Comparison of ENCODE assay signal across 15 mouse cellular contexts in genomic region chr4:118239960-118240689, GRCm38 (mm10). TPM values are rescaled to one million over a fixed set of nuclear protein-coding genes. Genes with fewer than 3 reads are reported as not detected.
DNase-seq lines count a peak whose midpoint lies in the region; ATAC-seq and TF ChIP-seq lines count a peak whose summit lies in the region.
"Had no signal": no experiment of that assay in that cellular context is flagged by ENCODE, and none has a peak within 500 bp of the region (broad histone marks: within the 10 kb centered on the region; RNA-seq: fewer than 3 reads in every experiment).

No protein-coding gene starts in this region.

- ATAC-seq in kidney, postnatal 0 days (replicated peaks; ENCODE audit: low FRiP score, low read depth) = peak; percentile 66
- peak; percentile 55; the same call in 1 of the 2 replicates for ATAC-seq in liver, embryonic 14.5 days (ENCODE audit: insufficient read depth)
- ATAC-seq: midbrain, embryonic 13.5 days had no signal

- H3K27ac ChIP-seq in kidney, postnatal 0 days = 0 out of 2 replicates have a peak overlapping the region, but pooled peaks have one; percentile 47
- H3K27ac ChIP-seq in liver, embryonic 14.5 days = no peak overlapping the region
- H3K27ac ChIP-seq: heart, embryonic 13.5 days; hindbrain, embryonic 14.5 days; limb, embryonic 13.5 days; midbrain, embryonic 13.5 days; neural tube, embryonic 12.5 days had no signal

- no peak for TF ChIP-seq EP300 in liver, embryonic 14.5 days (IDR thresholded peaks at IDR 0.05; ENCODE audit: low read depth)

- no peaks in the 10 kb centered on the region for H3K27me3 ChIP-seq in kidney, postnatal 0 days (ENCODE audit: insufficient read depth, low read length)
- H3K27me3 ChIP-seq in liver, embryonic 14.5 days (ENCODE audit: control insufficient read depth, insufficient read depth, low read length) = no peaks in the 10 kb centered on the region
- H3K27me3 ChIP-seq: heart, embryonic 13.5 days; limb, embryonic 13.5 days; midbrain, embryonic 13.5 days; neural tube, embryonic 12.5 days had no signal

- intact Hi-C loops in left cerebral cortex, postnatal 14 days (cut with DNase I) = no loop called here

- H3K9ac ChIP-seq in kidney, postnatal 0 days (ENCODE audit: low read depth, low read length) = no peak overlapping the region
- H3K9ac ChIP-seq in liver, embryonic 14.5 days (replicated peaks) = no peak overlapping the region
- H3K9ac ChIP-seq: heart, embryonic 13.5 days; hindbrain, embryonic 14.5 days; limb, embryonic 13.5 days; midbrain, embryonic 13.5 days; neural tube, embryonic 12.5 days had no signal

- WGBS in kidney, postnatal 0 days = 64% methylated on average over 16 of the region's 16 CpGs
- 62% methylated on average over 16 of the region's 16 CpGs for WGBS in liver, embryonic 14.5 days (ENCODE audit: insufficient replicate concordance)

- DNase-seq in urinary bladder, postnatal 14 days (ENCODE audit: low spot score) = peak; percentile 46
- DNase-seq in urinary bladder, postnatal 4 days (ENCODE audit: low spot score in 2 of 2) = no peak
- DNase-seq in kidney, postnatal 0 days (ENCODE audit: low spot score) = peak; percentile 52
- peak in 1 of 3 experiments; percentile 34 for DNase-seq in liver, embryonic 14.5 days (ENCODE audit: low read depth in 3 of 3, low spot score in 3 of 3)
- DNase-seq in left cerebral cortex, postnatal 14 days (ENCODE audit: low spot score in 2 of 2) = no peak
- DNase-seq in frontal cortex, postnatal 14 days (ENCODE audit: low spot score in 2 of 2) = no peak
- DNase-seq in retina, embryonic 14.5 days (ENCODE audit: low spot score) = no peak
- DNase-seq: adrenal gland, postnatal 25 days; embryo, embryonic 11 days; thymus, postnatal 4 days had no signal

- no peaks in the 10 kb centered on the region for H3K4me1 ChIP-seq in kidney, postnatal 0 days (replicated peaks; ENCODE audit: insufficient read depth, low read length)
- peaks cover 0 to 2% of the 10 kb centered on the region in 2 experiments; a peak in 1 of 4 replicates for H3K4me1 ChIP-seq in liver, embryonic 14.5 days (replicated peaks; ENCODE audit: control insufficient read depth in 2 of 2, insufficient read depth in 2 of 2, low read length in 1 of 2)

- no peak overlapping the region for H3K4me3 ChIP-seq in kidney, postnatal 0 days (replicated peaks; ENCODE audit: low read depth, low read length)
- H3K4me3 ChIP-seq in liver, embryonic 14.5 days (ENCODE audit: insufficient read depth in 1 of 2, low read depth in 2 of 2, low read length in 2 of 2) = no peak overlapping the region
- H3K4me3 ChIP-seq: heart, embryonic 13.5 days; limb, embryonic 13.5 days; midbrain, embryonic 13.5 days; neural tube, embryonic 12.5 days had no signal

- H3K4me2 ChIP-seq in kidney, postnatal 0 days (ENCODE audit: low read length) = no peak overlapping the region
- H3K4me2 ChIP-seq in liver, embryonic 14.5 days (ENCODE audit: low read depth) = no peak overlapping the region
- H3K4me2 ChIP-seq: heart, embryonic 13.5 days; hindbrain, embryonic 14.5 days; limb, embryonic 13.5 days; midbrain, embryonic 13.5 days; neural tube, embryonic 12.5 days had no signal

- no peak for TF ChIP-seq CTCF in kidney, postnatal 0 days (IDR thresholded peaks at IDR 0.05; ENCODE audit: low read depth)
- no peak for TF ChIP-seq CTCF in liver, embryonic 14.5 days (IDR thresholded peaks at IDR 0.05; ENCODE audit: low read depth)

- no peaks in the 10 kb centered on the region for H3K9me3 ChIP-seq in kidney, postnatal 0 days (replicated peaks; ENCODE audit: low read length)
- no peaks in the 10 kb centered on the region for H3K9me3 ChIP-seq in liver, embryonic 14.5 days (ENCODE audit: control insufficient read depth, low read length)
- H3K9me3 ChIP-seq: heart, embryonic 13.5 days; limb, embryonic 13.5 days; midbrain, embryonic 13.5 days; neural tube, embryonic 12.5 days had no signal

- H3K36me3 ChIP-seq in kidney, postnatal 0 days (ENCODE audit: insufficient read depth, low read length) = peaks cover 23% of the 10 kb centered on the region
- no peaks in the 10 kb centered on the region; the same call in 1 of the 2 replicates for H3K36me3 ChIP-seq in liver, embryonic 14.5 days (replicated peaks; ENCODE audit: control insufficient read depth, insufficient read depth, low read depth)

RNA-seq across cellular contexts. Expression of gene Ptprf, which starts 51.1 kb away (rescaled TPM):
- 34.0 and 37.6 TPM in 2 replicates for polyA plus RNA-seq in kidney, postnatal 0 days (2015; fragmentation: Nextera tagmentation; extraction: Ambion mirVana)
- 7.4 and 8.4 TPM in 2 replicates for polyA plus RNA-seq in liver, embryonic 14.5 days (2012; rRNA removed)
- 5.6 and 7.3 TPM in 2 replicates for polyA plus RNA-seq in liver, embryonic 14.5 days (2014; fragmentation: Nextera tagmentation; extraction: Ambion mirVana)
- 100 to 1,000 TPM; 168 to 174 TPM for total RNA-seq in left cerebral cortex, postnatal 14 days (2021)

Comparison
In these comparisons a context has a peak if more than half of its experiments do, and no peak if none do; other contexts are left out.
1. DNase-seq: peak in urinary bladder, postnatal 14 days (single experiment) and kidney, postnatal 0 days (single experiment); none in urinary bladder, postnatal 4 days (0 of 2), left cerebral cortex, postnatal 14 days (0 of 2), frontal cortex, postnatal 14 days (0 of 2) and retina, embryonic 14.5 days (single experiment).